Mouse (Mus musculus): ENCODE data around the gene Dr1.
"Not testable (repeated sequence)": the region's sequence is repeated elsewhere in the genome, so short reads cannot be mapped to it uniquely, and the experiment has no call there.

The Dr1 gene

GRCm38 (mm10) chr5:108268127-108269062 is at the start of gene Dr1:
Dr1 (plus strand) TSS chr5:108268897.
- peak; percentile 91 to 95 for DNase-seq

- no peak for DNase-seq
Observed at GRCm38 (mm10) chr5:108224077-108224476, 44.6 kb upstream of the Dr1 start.

DNA sequence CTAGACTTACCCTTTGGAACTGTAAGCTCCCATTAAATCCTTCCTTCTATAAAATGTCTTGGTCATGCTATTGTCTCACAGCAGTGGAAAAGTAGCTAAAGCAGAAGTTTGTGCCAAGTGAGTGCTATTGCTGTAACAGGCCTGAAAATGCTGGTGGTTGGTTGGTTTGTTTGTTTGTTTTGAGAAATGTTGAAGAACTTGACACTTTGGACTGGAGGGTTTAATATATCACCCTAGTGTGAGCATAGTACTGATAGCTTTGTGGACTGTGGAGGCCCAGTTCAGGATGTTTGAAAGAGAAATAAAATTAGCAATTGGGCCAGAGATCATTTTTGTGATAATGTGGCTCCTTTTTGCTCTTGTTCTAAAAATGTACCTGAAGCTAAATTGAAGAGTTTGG is 42.5 kb upstream of the Dr1 start:
- DNase-seq: no peak

- DNase-seq: no peak
Observed at GRCm38 (mm10) chr5:108246314-108246765, 22.4 kb upstream of the Dr1 start.

- no peak for DNase-seq
Observed at GRCm38 (mm10) chr5:108250033-108250432, 18.7 kb upstream of the Dr1 start.

DNA sequence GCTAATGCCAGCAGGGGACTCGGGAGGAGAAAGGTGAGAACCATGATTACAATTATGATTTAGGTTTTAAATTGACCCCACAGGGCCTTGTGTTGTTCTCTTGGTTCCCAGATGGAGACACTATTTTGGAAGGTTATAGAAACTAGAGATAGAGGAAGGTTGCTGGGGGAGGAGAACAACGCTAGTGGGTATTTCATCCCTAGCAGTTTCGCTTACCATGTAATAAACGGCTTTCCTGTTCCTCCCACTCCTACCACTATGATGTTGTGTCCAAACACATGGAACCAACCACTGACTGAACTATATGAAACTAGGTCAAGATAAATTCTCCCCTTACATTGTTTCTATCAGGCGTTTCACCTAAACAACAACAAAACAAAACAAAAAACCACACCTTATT is 13.4 kb upstream of the Dr1 start:
- DNase-seq: no peak

DNA sequence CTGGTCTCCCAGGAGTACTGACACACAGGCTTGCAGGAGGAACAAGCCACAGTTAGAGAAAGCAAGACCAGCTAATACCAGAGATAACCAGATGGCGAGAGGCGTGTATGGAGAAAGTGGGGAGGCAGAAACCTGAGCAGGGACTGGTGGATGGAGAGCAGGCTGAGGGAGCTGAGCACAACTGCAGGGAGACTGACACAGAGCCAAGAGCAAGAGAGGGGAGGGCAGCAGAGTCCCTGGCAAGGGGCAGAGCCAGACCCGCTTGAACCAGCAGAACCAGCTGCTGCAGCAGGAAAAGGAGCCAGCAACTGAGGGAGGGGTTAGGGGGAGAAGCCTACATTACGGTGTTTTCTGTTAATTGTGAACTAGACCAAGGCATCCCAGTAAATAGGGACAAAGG is 6.0 kb upstream of the Dr1 start:
- peak; percentile 87 to 90 for DNase-seq

- DNase-seq: not testable (repeated sequence)
Observed at GRCm38 (mm10) chr5:108263785-108264184, 4.9 kb upstream of the Dr1 start.

GRCm38 (mm10) chr5:108266990-108267389 is 1.7 kb upstream of the Dr1 start:
- DNase-seq: no peak

DNA sequence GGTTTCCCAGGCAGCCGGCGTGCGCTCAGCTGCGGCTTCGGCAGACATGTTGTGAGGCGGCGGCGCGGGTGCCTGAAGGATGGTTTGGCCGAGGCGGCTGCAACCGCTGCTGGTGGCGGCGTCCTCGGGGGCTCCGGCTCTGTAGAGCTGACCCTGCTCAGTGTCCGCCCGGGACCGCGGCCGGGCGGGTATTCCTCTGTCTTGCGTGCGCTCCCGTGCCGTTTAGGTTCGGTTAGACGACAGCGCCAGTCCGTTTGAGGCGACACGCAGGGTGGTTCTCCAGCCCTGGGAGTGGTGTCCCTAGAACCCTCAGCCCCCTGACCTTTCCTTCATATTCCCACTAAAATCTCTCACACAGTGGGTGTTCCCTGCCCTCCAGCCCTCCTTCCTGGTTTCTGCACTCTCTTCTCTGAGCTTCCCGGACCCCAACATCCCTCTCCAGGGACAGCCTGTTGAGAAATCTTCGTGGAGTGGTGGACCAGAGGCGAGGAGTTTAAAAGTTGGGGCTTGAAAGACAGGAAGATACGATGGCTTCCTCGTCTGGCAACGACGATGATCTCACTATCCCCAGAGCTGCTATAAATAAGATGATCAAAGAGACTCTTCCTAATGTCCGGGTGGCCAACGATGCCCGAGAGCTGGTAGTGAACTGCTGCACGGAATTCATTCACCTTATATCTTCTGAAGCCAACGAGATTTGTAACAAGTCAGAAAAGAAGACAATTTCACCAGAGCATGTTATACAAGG is 540 bp downstream of the Dr1 start:
- no peak for DNase-seq

GRCm38 (mm10) chr5:108269811-108270151 is 1.1 kb downstream of the Dr1 start:
- DNase-seq: no peak

- DNase-seq: no peak
Observed at GRCm38 (mm10) chr5:108270415-108270814, 1.7 kb downstream of the Dr1 start.

DNA sequence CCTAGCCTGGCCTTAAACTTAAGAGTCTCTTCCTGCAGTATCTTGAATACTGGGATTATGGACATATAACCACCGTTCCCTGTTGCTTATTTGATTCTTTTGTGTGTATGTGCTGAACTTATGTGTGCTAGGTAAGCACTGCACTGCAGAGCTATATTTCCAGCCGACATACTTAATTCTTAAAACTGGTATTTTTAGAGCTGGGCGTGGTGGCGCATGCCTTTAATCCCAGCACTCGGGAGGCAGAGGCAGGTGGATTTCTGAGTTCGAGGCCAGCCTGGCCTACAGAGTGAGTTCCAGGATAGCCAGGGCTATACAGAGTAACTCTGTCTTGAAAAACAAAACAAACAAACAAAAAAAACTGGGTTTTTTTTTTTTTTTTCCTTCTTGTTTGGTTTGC is 2.6 kb downstream of the Dr1 start:
- DNase-seq: not testable (repeated sequence)

GRCm38 (mm10) chr5:108286957-108287356 is 18.3 kb downstream of the Dr1 start:
- DNase-seq: no peak

DNA sequence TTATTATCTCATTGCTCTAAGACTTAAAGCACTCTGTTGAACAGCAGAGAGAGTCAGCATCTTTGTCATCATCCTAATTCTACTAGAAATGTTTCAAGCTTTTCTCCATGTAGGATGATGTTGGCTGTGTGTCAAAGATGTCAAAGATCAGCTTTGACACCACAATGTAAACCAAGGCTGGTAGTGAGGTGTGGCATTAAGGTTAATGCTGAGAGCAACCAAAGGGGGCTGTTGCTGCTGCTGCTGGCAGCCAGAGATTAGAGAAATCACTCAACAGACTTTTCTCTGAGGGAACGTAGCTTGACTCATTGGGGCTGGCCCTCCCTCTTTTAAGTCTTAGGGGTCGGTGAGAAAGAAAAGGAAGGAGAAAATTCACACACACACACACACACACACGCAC is 32.9 kb downstream of the Dr1 start:
- no peak for DNase-seq

DNA sequence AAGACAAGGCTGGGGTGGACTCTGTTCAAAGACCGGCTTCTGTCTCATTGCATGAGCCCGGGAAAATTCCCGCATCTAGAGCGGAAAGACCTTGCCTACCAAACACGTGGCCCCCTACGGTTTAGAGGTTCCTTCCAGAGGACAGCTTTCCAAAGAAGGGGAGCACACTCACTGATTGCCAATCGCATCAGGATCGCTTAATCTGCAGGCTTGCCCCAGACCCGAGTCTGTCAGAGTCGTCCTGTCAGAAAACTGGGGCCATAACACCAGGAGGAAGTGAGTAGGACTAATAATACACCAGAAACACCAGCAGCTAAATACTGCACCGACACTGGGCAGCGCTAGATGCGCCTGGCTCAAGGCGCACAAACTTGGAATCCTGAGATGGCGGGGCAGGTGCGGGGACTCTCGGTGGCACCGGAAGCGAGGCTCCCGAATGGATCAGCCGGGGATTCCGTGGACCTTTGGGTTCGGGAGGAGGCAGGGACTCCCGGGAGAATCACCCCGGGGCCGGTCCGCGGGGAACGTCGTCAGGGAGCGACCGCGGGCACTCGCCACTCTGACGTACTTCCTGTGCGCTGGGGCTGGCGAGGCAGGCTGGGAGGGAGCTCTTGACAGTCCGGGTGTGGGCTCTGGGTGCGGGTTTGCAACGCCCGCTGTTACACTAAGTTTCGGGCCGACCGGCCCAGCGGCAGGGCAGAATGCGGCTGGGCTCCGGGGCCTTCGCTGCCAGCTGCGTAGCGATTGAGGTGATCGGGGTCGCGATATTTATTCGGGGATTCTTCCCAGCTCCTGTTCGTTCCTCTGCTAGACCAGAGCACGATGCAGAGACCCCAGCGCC is 43.7 kb downstream of the Dr1 start, which contains the start of gene Pigg:
Gene Pigg, plus strand, starts transcription at position 386 of the 841 bp plus-strand sequence.
- DNase-seq: peak; percentile 96

GRCm38 (mm10) chr5:108313065-108313860 is 44.6 kb downstream of the Dr1 start:
- DNase-seq: no peak
